Mouse (Mus musculus): Measurements from ENCODE around the gene Rnf121. TPM values are rescaled to one million over a fixed set of nuclear protein-coding genes. Genes with fewer than 3 reads are reported as not detected.

Gene Rnf121
- polyA plus RNA-seq, 1 experiment from 2014 or later, result 22.0 TPM

DNA sequence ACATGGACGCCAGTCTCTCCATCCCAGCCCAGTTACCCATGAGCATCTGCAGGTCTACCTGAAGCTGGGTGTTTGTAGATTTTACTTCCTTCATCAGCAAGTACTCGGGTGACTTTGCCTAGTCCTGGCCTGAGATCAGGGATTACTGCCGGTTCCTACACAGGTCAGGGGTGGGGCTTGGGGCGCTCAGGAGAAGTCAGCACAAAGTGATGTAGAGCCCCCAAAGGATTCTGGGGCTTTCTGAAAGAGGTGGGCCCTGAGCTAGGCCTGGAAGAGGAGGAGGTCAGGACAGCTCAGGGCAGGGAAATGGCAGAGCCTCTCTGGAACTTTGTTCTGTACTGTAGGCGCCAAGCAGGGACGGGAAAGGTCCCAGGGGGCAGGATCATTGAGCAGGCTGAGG lies 37.4 kb upstream of the Rnf121 start:
- Histone ChIP-seq H3K9ac (ENCODE audit: low read depth, low read length) (no peak overlapping the region), H3K9me3 (replicated peaks; ENCODE audit: control insufficient read depth, low read length) (no peaks in the 10 kb centered on the region), H3K36me3 (ENCODE audit: control insufficient read depth, insufficient read depth, low read length) (no peaks in the 10 kb centered on the region), H3K4me2 (0 out of 2 replicates have a peak overlapping the region, but pooled peaks have one; percentile 18), H3K4me1 (ENCODE audit: control insufficient read depth, insufficient read depth, low read length) (peaks cover 28% of the 10 kb centered on the region), H3K27ac (ENCODE audit: low read depth, low read length) (no peak overlapping the region), H3K27me3 (ENCODE audit: control insufficient read depth, insufficient read depth, low read length) (no peaks in the 10 kb centered on the region), H3K4me3 (ENCODE audit: low read depth, low read length) (no peak overlapping the region)
- no peak; the same call in 1 of the 2 replicates for ATAC-seq (replicated peaks; ENCODE audit: insufficient number of reproducible peaks, low FRiP score, low TSS enrichment)
- WGBS (ENCODE audit: insufficient replicate concordance), result 58% methylated on average over 6 of the region's 6 CpGs

- no peak for ATAC-seq (replicated peaks; ENCODE audit: insufficient number of reproducible peaks, low FRiP score, low TSS enrichment)
- no peaks in the 10 kb centered on the region for H3K36me3 ChIP-seq (ENCODE audit: control insufficient read depth, insufficient read depth, low read length)
- no peaks in the 10 kb centered on the region for H3K27me3 ChIP-seq (ENCODE audit: control insufficient read depth, insufficient read depth, low read length)
- no peaks in the 10 kb centered on the region for H3K9me3 ChIP-seq (replicated peaks; ENCODE audit: control insufficient read depth, low read length)
- 0 out of 2 replicates have a peak overlapping the region, but pooled peaks have one; percentile 18 for H3K4me2 ChIP-seq
- WGBS (ENCODE audit: insufficient replicate concordance), result 42% methylated on average over 8 of the region's 8 CpGs
- no peak overlapping the region for H3K27ac ChIP-seq (ENCODE audit: low read depth, low read length)
- no peak overlapping the region for H3K9ac ChIP-seq (ENCODE audit: low read depth, low read length)
- H3K4me3 ChIP-seq (ENCODE audit: low read depth, low read length), result no peak overlapping the region
- H3K4me1 ChIP-seq (ENCODE audit: control insufficient read depth, insufficient read depth, low read length), result peaks cover 28% of the 10 kb centered on the region
These were observed 37.0 kb upstream of the Rnf121 start for GRCm38 (mm10) chr7:102102241-102102640.

GRCm38 (mm10) chr7:102101487-102101886 lies 36.2 kb upstream of the Rnf121 start, which contains the start of gene Art1:
Art1 (plus strand) TSS chr7:102101743.
- H3K9ac ChIP-seq (ENCODE audit: low read depth, low read length), result peak within 1 kb of the TSS; percentile 25; the same call in 1 of the 2 replicates
- H3K27me3 ChIP-seq (ENCODE audit: control insufficient read depth, insufficient read depth, low read length), result no peaks in the 10 kb centered on the region
- peak within 1 kb of the TSS; percentile 54; the same call in 1 of the 2 replicates for H3K27ac ChIP-seq (ENCODE audit: low read depth, low read length)
- H3K4me2 ChIP-seq, result peak within 1 kb of the TSS; percentile 74
- H3K4me3 ChIP-seq (ENCODE audit: low read depth, low read length), result peak within 1 kb of the TSS; percentile 35; the same call in 1 of the 2 replicates
- H3K9me3 ChIP-seq (replicated peaks; ENCODE audit: control insufficient read depth, low read length), result no peaks in the 10 kb centered on the region
- ATAC-seq (replicated peaks; ENCODE audit: insufficient number of reproducible peaks, low FRiP score, low TSS enrichment), result no peak
- 47% methylated on average over 5 of the region's 5 CpGs for WGBS (ENCODE audit: insufficient replicate concordance)
- no peaks in the 10 kb centered on the region for H3K36me3 ChIP-seq (ENCODE audit: control insufficient read depth, insufficient read depth, low read length)
- peaks cover 24% of the 10 kb centered on the region for H3K4me1 ChIP-seq (ENCODE audit: control insufficient read depth, insufficient read depth, low read length)

- WGBS (ENCODE audit: insufficient replicate concordance), result 54% methylated on average over 5 of the region's 5 CpGs
- no peak overlapping the region; the same call in 1 of the 2 replicates for H3K4me2 ChIP-seq
These were observed 35.6 kb upstream of the Rnf121 start for GRCm38 (mm10) chr7:102100868-102101267.

GRCm38 (mm10) chr7:102099760-102100661 lies 34.7 kb upstream of the Rnf121 start:
- Histone ChIP-seq H3K9ac (ENCODE audit: low read depth, low read length) (peak overlapping the region; percentile 62), H3K36me3 (ENCODE audit: control insufficient read depth, insufficient read depth, low read length) (no peaks in the 10 kb centered on the region), H3K4me2 (peak overlapping the region; percentile 74), H3K9me3 (replicated peaks; ENCODE audit: control insufficient read depth, low read length) (no peaks in the 10 kb centered on the region), H3K27ac (ENCODE audit: low read depth, low read length) (peak overlapping the region; percentile 51; the same call in 1 of the 2 replicates), H3K4me1 (ENCODE audit: control insufficient read depth, insufficient read depth, low read length) (peaks cover 24% of the 10 kb centered on the region), H3K27me3 (ENCODE audit: control insufficient read depth, insufficient read depth, low read length) (no peaks in the 10 kb centered on the region), H3K4me3 (ENCODE audit: low read depth, low read length) (peak overlapping the region; percentile 35)
- 4% methylated on average over 30 of the region's 30 CpGs for WGBS (ENCODE audit: insufficient replicate concordance)
- 0 out of 2 replicates have a peak, but pooled peaks have one; percentile 37 for ATAC-seq (replicated peaks; ENCODE audit: insufficient number of reproducible peaks, low FRiP score, low TSS enrichment)

More at GRCm38 (mm10) chr7:102100868-102101267, 35.6 kb upstream of the Rnf121 start:
- H3K4me1 ChIP-seq (ENCODE audit: control insufficient read depth, insufficient read depth, low read length), result peaks cover 24% of the 10 kb centered on the region
- H3K9me3 ChIP-seq (replicated peaks; ENCODE audit: control insufficient read depth, low read length), result no peaks in the 10 kb centered on the region
- H3K4me3 ChIP-seq (ENCODE audit: low read depth, low read length), result no peak overlapping the region
- H3K9ac ChIP-seq (ENCODE audit: low read depth, low read length), result peak overlapping the region; percentile 25; the same call in 1 of the 2 replicates
- H3K27ac ChIP-seq (ENCODE audit: low read depth, low read length), result peak overlapping the region; percentile 51; the same call in 1 of the 2 replicates
- ATAC-seq (replicated peaks; ENCODE audit: insufficient number of reproducible peaks, low FRiP score, low TSS enrichment), result no peak
- no peaks in the 10 kb centered on the region for H3K27me3 ChIP-seq (ENCODE audit: control insufficient read depth, insufficient read depth, low read length)
- H3K36me3 ChIP-seq (ENCODE audit: control insufficient read depth, insufficient read depth, low read length), result no peaks in the 10 kb centered on the region

GRCm38 (mm10) chr7:102087336-102087735 lies 22.1 kb upstream of the Rnf121 start:
- Histone ChIP-seq H3K9ac (ENCODE audit: low read depth, low read length) (no peak overlapping the region), H3K9me3 (replicated peaks; ENCODE audit: control insufficient read depth, low read length) (0 out of 2 replicates have a peak, but pooled peaks cover 2% of the 10 kb centered on the region), H3K4me1 (ENCODE audit: control insufficient read depth, insufficient read depth, low read length) (no peaks in the 10 kb centered on the region), H3K36me3 (ENCODE audit: control insufficient read depth, insufficient read depth, low read length) (peaks cover 9% of the 10 kb centered on the region), H3K27me3 (ENCODE audit: control insufficient read depth, insufficient read depth, low read length) (no peaks in the 10 kb centered on the region), H3K4me2 (no peak overlapping the region), H3K4me3 (ENCODE audit: low read depth, low read length) (no peak overlapping the region), H3K27ac (ENCODE audit: low read depth, low read length) (no peak overlapping the region)
- ATAC-seq (replicated peaks; ENCODE audit: insufficient number of reproducible peaks, low FRiP score, low TSS enrichment), result no peak
- WGBS (ENCODE audit: insufficient replicate concordance), result 77% methylated on average over 4 of the region's 4 CpGs

- no peak for ATAC-seq (replicated peaks; ENCODE audit: insufficient number of reproducible peaks, low FRiP score, low TSS enrichment)
- peaks cover 23% of the 10 kb centered on the region for H3K36me3 ChIP-seq (ENCODE audit: control insufficient read depth, insufficient read depth, low read length)
- no peak overlapping the region for H3K27ac ChIP-seq (ENCODE audit: low read depth, low read length)
- H3K4me3 ChIP-seq (ENCODE audit: low read depth, low read length), result no peak overlapping the region
- no peak overlapping the region for H3K9ac ChIP-seq (ENCODE audit: low read depth, low read length)
- no peak overlapping the region for H3K4me2 ChIP-seq
- 83% methylated on average over 26 of the region's 26 CpGs for WGBS (ENCODE audit: insufficient replicate concordance)
- H3K27me3 ChIP-seq (ENCODE audit: control insufficient read depth, insufficient read depth, low read length), result no peaks in the 10 kb centered on the region
- no peaks in the 10 kb centered on the region for H3K9me3 ChIP-seq (replicated peaks; ENCODE audit: control insufficient read depth, low read length)
- no peaks in the 10 kb centered on the region for H3K4me1 ChIP-seq (ENCODE audit: control insufficient read depth, insufficient read depth, low read length)
These were observed 18.9 kb upstream of the Rnf121 start for GRCm38 (mm10) chr7:102084041-102084696.

DNA sequence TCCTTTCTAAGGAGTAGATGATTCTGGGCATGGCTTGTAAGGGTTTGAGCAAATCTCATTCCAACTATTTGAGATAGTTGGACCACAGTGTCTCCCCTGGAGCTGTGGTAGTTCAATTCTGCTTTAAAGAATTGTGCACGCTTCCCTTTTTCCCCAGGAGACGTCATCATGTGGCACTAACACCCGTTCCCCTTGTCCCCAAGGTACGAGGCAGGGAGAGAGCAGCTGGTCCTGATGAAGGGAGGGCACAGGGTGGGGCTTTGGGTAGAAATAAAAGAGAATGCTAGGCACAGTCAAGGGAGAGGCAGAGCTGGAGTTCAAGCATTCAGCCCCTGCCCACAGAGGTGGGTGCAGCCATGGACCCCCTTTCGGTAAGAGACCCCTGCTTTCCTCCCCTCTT lies 17.5 kb upstream of the Rnf121 start, which contains the start of gene Trpc2:
Gene Trpc2 (plus strand): TSS at position 301 of the 400 bp plus-strand sequence.
- Histone ChIP-seq H3K27ac (ENCODE audit: low read depth, low read length) (no peak within 1 kb of the TSS), H3K4me1 (ENCODE audit: control insufficient read depth, insufficient read depth, low read length) (no peaks in the 10 kb centered on the region), H3K4me3 (ENCODE audit: low read depth, low read length) (no peak within 1 kb of the TSS), H3K9ac (ENCODE audit: low read depth, low read length) (no peak within 1 kb of the TSS), H3K27me3 (ENCODE audit: control insufficient read depth, insufficient read depth, low read length) (no peaks in the 10 kb centered on the region), H3K4me2 (no peak within 1 kb of the TSS), H3K36me3 (ENCODE audit: control insufficient read depth, insufficient read depth, low read length) (peaks cover 30% of the 10 kb centered on the region), H3K9me3 (replicated peaks; ENCODE audit: control insufficient read depth, low read length) (no peaks in the 10 kb centered on the region)
- no peak for ATAC-seq (replicated peaks; ENCODE audit: insufficient number of reproducible peaks, low FRiP score, low TSS enrichment)
- 89% methylated on average over 5 of the region's 5 CpGs for WGBS (ENCODE audit: insufficient replicate concordance)

Measured in heart, embryonic 11.5 days (tissue).